Mouse (Mus musculus): ENCODE data around the gene Cdh23. TPM values are rescaled to one million over a fixed set of nuclear protein-coding genes. Genes with fewer than 3 reads are reported as not detected.

Gene Cdh23
- total and polyA plus RNA-seq, 3 experiments = 4.7 to 7.7 (median 7.0) TPM

DNA sequence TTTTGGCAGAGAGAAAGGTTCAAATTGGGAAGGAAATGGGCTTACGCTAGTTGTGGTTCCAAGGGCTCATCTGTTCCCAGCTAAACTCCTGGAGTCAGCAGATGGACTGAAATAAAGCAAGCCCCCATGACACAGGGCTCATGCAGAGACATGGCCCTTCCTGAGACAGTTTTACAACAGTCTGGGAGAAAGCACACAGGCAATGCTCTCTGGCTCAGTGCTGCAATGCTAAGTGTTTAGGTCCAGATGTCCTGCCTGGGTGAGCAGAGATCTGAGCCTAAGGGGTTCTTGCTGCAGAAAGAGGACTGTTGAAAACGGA is 334.0 kb downstream of the Cdh23 start:
- no peak overlapping the region; the same call in 1 of the 2 replicates for H3K27ac ChIP-seq
- DNase-seq = peak in 1 of 2 experiments; percentile 50

DNA sequence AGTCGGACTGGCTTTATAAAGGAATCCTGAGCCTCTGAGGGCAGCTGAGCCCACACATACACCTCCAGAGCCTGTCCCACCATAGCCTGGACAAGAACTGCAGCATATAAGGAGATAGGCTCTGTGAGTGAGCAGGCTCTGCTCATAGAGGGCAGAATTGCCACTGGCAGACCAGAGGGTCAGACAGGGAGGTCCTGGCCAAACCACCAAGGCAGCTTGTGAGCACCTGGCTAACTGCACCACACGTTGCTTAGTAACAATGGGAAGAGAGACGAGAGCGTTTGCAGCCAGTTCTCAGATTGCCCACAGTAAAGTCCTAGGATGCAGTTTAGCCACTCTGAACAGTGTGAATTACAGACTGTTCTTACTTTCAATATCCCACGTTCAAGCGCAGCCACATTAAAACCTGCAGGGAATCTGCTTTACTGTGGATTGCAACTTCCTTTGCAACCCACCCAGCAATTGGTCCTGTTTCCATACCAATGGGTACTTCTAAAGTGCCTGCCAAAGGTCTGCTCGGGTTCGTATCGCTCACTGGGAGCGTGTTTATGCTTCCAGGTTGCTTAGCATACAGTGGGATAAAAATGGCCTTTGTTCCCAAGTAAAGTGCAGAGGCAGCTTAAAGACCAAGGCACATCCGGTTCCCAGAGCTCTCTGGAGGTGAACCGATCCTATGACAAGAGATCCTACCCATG is 334.5 kb downstream of the Cdh23 start:
- no peak for DNase-seq
- intact Hi-C loops (cut with DNase I) = no loop called here
- Histone ChIP-seq H3K79me2 (replicated peaks; ENCODE audit: control insufficient read depth, insufficient read depth, low read length) (no peaks in the 10 kb centered on the region), H3K4me1 (ENCODE audit: control insufficient read depth, insufficient read depth, low read length) (peaks cover 5% of the 10 kb centered on the region), H3K36me3 (ENCODE audit: control insufficient read depth, insufficient read depth, low read length) (no peaks in the 10 kb centered on the region), H3K27ac (peak overlapping the region; percentile 30; the same call in 1 of the 2 replicates), H3K4me3 (no peak overlapping the region), H3K9ac (ENCODE audit: low read depth, low read length) (no peak overlapping the region), H3K27me3 (ENCODE audit: control insufficient read depth, insufficient read depth, low read length) (no peaks in the 10 kb centered on the region)
- no peak for TF ChIP-seq EP300 (IDR thresholded peaks at IDR 0.05; ENCODE audit: insufficient read depth, low read depth, low read length)
- TF ChIP-seq POLR2A (IDR thresholded peaks at IDR 0.05; ENCODE audit: insufficient read depth, low read depth, low read length) = no peak
- no peak for TF ChIP-seq CTCF (IDR thresholded peaks at IDR 0.05)
- WGBS = 68% methylated on average over 12 of the region's 12 CpGs

More for the DNA sequence above, 334.0 kb downstream of the Cdh23 start:
- 55% methylated on average over 2 of the region's 2 CpGs for WGBS
- no peaks in the 10 kb centered on the region for H3K79me2 ChIP-seq (replicated peaks; ENCODE audit: control insufficient read depth, insufficient read depth, low read length)
- TF ChIP-seq POLR2A (IDR thresholded peaks at IDR 0.05; ENCODE audit: insufficient read depth, low read depth, low read length) (no peak), CTCF (IDR thresholded peaks at IDR 0.05) (no peak), EP300 (IDR thresholded peaks at IDR 0.05; ENCODE audit: insufficient read depth, low read depth, low read length) (no peak)
- peaks cover 5% of the 10 kb centered on the region for H3K4me1 ChIP-seq (ENCODE audit: control insufficient read depth, insufficient read depth, low read length)
- H3K36me3 ChIP-seq (ENCODE audit: control insufficient read depth, insufficient read depth, low read length) = no peaks in the 10 kb centered on the region
- H3K4me3 ChIP-seq = no peak overlapping the region
- no peaks in the 10 kb centered on the region for H3K27me3 ChIP-seq (ENCODE audit: control insufficient read depth, insufficient read depth, low read length)
- intact Hi-C loops (cut with DNase I) = no loop called here
- no peak overlapping the region for H3K9ac ChIP-seq (ENCODE audit: low read depth, low read length)

GRCm38 (mm10) chr10:60358776-60359175 is 337.5 kb downstream of the Cdh23 start:
- WGBS = 74% methylated on average over 4 of the region's 4 CpGs
- TF ChIP-seq CTCF (IDR thresholded peaks at IDR 0.05) (no peak), POLR2A (IDR thresholded peaks at IDR 0.05; ENCODE audit: insufficient read depth, low read depth, low read length) (no peak), EP300 (IDR thresholded peaks at IDR 0.05; ENCODE audit: insufficient read depth, low read depth, low read length) (no peak)
- no peaks in the 10 kb centered on the region for H3K36me3 ChIP-seq (ENCODE audit: control insufficient read depth, insufficient read depth, low read length)

DNA sequence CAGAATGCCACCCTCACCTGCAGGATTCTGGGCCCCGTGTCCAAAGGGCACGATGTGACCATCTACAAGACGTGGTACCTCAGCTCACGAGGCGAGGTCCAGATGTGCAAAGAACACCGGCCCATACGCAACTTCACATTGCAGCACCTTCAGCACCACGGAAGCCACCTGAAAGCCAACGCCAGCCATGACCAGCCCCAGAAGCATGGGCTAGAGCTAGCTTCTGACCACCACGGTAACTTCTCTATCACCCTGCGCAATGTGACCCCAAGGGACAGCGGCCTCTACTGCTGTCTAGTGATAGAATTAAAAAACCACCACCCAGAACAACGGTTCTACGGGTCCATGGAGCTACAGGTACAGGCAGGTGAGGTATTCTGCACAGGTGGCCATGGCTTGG is 338.4 kb downstream of the Cdh23 start:
- H3K36me3 ChIP-seq (ENCODE audit: control insufficient read depth, insufficient read depth, low read length) = no peaks in the 10 kb centered on the region
- 94% methylated on average over 14 of the region's 14 CpGs for WGBS
- intact Hi-C loops (cut with DNase I) = no loop called here
- H3K9ac ChIP-seq (ENCODE audit: low read depth, low read length) = no peak overlapping the region
- no peaks in the 10 kb centered on the region for H3K27me3 ChIP-seq (ENCODE audit: control insufficient read depth, insufficient read depth, low read length)
- H3K4me1 ChIP-seq (ENCODE audit: control insufficient read depth, insufficient read depth, low read length) = peaks cover 10% of the 10 kb centered on the region
- no peak for DNase-seq
- no peak overlapping the region for H3K27ac ChIP-seq
- no peak for TF ChIP-seq POLR2A (IDR thresholded peaks at IDR 0.05; ENCODE audit: insufficient read depth, low read depth, low read length)
- no peak for TF ChIP-seq EP300 (IDR thresholded peaks at IDR 0.05; ENCODE audit: insufficient read depth, low read depth, low read length)
- no peak for TF ChIP-seq CTCF (IDR thresholded peaks at IDR 0.05)
- no peak overlapping the region for H3K4me3 ChIP-seq
- H3K79me2 ChIP-seq (replicated peaks; ENCODE audit: control insufficient read depth, insufficient read depth, low read length) = no peaks in the 10 kb centered on the region

More at GRCm38 (mm10) chr10:60358776-60359175, 337.5 kb downstream of the Cdh23 start:
- intact Hi-C loops (cut with DNase I) = no loop called here
- Histone ChIP-seq H3K27ac (no peak overlapping the region), H3K79me2 (replicated peaks; ENCODE audit: control insufficient read depth, insufficient read depth, low read length) (no peaks in the 10 kb centered on the region), H3K9ac (ENCODE audit: low read depth, low read length) (no peak overlapping the region), H3K4me3 (no peak overlapping the region), H3K27me3 (ENCODE audit: control insufficient read depth, insufficient read depth, low read length) (no peaks in the 10 kb centered on the region), H3K4me1 (ENCODE audit: control insufficient read depth, insufficient read depth, low read length) (peaks cover 6% of the 10 kb centered on the region)
- no peak for DNase-seq

DNA sequence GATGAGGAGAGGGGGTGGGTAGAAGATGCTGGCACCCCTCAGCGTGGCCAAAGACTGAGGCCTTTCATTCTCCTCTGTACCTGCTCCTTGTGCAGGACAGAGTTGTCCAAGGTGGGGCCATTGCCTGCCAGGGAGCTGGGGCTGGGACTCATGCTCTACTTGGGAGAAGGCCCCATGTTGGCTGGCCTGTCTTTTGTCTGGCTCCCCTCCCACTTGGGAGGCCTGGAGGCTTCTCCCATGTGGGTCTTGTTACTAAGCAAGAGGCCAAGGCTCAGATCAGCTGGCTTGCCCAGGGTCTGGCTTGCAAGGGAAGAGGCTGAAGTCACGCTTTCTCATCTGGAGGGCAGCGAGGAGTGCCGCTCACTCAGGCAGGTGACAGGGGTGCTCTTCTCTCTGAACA is 338.8 kb downstream of the Cdh23 start:
- Histone ChIP-seq H3K27ac (no peak overlapping the region), H3K9ac (ENCODE audit: low read depth, low read length) (no peak overlapping the region), H3K4me3 (no peak overlapping the region), H3K4me1 (ENCODE audit: control insufficient read depth, insufficient read depth, low read length) (peaks cover 12% of the 10 kb centered on the region), H3K27me3 (ENCODE audit: control insufficient read depth, insufficient read depth, low read length) (no peaks in the 10 kb centered on the region), H3K79me2 (replicated peaks; ENCODE audit: control insufficient read depth, insufficient read depth, low read length) (no peaks in the 10 kb centered on the region), H3K36me3 (ENCODE audit: control insufficient read depth, insufficient read depth, low read length) (no peaks in the 10 kb centered on the region)
- DNase-seq = no peak
- no peak for TF ChIP-seq POLR2A (IDR thresholded peaks at IDR 0.05; ENCODE audit: insufficient read depth, low read depth, low read length)
- no peak for TF ChIP-seq CTCF (IDR thresholded peaks at IDR 0.05)
- TF ChIP-seq EP300 (IDR thresholded peaks at IDR 0.05; ENCODE audit: insufficient read depth, low read depth, low read length) = no peak
- intact Hi-C loops (cut with DNase I) = no loop called here
- 92% methylated on average over 4 of the region's 4 CpGs for WGBS

DNA sequence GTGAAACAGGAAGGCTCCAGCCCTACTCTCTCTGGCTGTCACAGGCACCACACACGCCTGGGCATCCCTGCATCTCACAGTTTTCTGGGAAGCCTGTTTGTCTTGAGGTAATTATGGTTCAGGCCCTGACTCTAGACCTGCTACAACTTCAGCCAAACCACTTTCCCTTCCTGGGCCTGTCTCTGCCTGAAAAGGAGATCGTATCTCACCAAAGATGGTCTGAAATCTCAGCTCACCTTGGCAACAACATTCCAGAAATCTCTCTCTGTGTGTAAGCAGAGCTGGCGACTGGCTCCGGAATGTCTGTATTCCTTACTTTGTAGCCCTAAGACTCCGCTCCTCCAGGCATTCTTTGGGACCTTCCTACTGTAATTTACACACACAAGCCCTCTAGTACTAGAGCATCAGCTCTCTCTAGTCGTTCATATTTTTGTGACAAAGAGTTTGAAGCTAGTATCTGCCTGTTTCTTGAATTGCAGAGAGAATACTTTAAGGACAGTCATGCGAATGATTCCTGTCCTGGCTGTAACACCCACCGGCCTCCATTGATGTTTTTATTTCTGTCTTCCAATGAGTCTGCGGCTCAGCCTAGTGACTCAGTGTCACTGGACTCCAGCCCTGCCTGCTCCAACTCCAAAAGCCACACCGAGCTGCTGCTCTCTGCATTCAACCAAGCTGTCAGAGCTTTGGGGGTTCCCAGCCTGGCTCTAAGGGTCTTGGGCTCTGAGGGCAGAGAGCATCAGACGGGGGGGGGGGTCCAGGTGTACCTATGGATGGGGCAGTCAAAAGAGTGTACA is 341.2 kb downstream of the Cdh23 start:
- intact Hi-C loops (cut with DNase I) = loop anchor here (2.0 kb wide), 1 partner anchor 18 kb away; no protein-coding TSS in a partner anchor
- Histone ChIP-seq H3K27me3 (ENCODE audit: control insufficient read depth, insufficient read depth, low read length) (no peaks in the 10 kb centered on the region), H3K36me3 (ENCODE audit: control insufficient read depth, insufficient read depth, low read length) (no peaks in the 10 kb centered on the region), H3K4me1 (ENCODE audit: control insufficient read depth, insufficient read depth, low read length) (peaks cover 19% of the 10 kb centered on the region), H3K27ac (peak overlapping the region; percentile 60), H3K4me3 (no peak overlapping the region), H3K9ac (ENCODE audit: low read depth, low read length) (no peak overlapping the region), H3K79me2 (replicated peaks; ENCODE audit: control insufficient read depth, insufficient read depth, low read length) (no peaks in the 10 kb centered on the region)
- WGBS = 50% methylated on average over 11 of the region's 11 CpGs
- TF ChIP-seq CTCF (IDR thresholded peaks at IDR 0.05) = no peak
- TF ChIP-seq POLR2A (IDR thresholded peaks at IDR 0.05; ENCODE audit: insufficient read depth, low read depth, low read length) = no peak
- TF ChIP-seq EP300 (IDR thresholded peaks at IDR 0.05; ENCODE audit: insufficient read depth, low read depth, low read length) = no peak
- no peak for DNase-seq

Data from heart, adult 2 months (tissue).